Mouse (Mus musculus) limb, embryonic 11.5 days (tissue): ENCODE data around the gene Plekhh2. TPM values are rescaled to one million over a fixed set of nuclear protein-coding genes. Genes with fewer than 3 reads are reported as not detected.

Experiments
- ATAC-seq: fragments of 200-750 bp; cut with Nextera tagmentation; 2 replicates; pipeline ENCODE4 v1.8.0; 2017; ENCODE audit warnings: low read depth; ENCODE audit not compliant: insufficient number of reproducible peaks, low FRiP score, low TSS enrichment
- DNase-seq: peaks from one replicate; pipeline ENCODE4 v3.0.0-alpha.2; 2015; ENCODE audit warnings: low spot score
- H3K27ac ChIP-seq: fragments of 300-500 bp; sonication (generic); replicated peaks from 2 replicates; pipeline ENCODE4 v1.5.1; 2014; ENCODE audit warnings: low read depth, mild to moderate bottlenecking, low read length
- H3K27me3 ChIP-seq: fragments of 300-500 bp; sonication (generic); 2 replicates; pipeline ENCODE4 v1.6.1; 2014; ENCODE audit warnings: mild to moderate bottlenecking, low read length, mixed read lengths; ENCODE audit not compliant: control insufficient read depth, insufficient read depth
- H3K36me3 ChIP-seq: fragments of 300-500 bp; sonication (generic); 2 replicates; pipeline ENCODE4 v1.6.1; 2014; ENCODE audit warnings: mild to moderate bottlenecking, low read length, moderate library complexity, mixed read lengths; ENCODE audit not compliant: control insufficient read depth, insufficient read depth
- H3K4me1 ChIP-seq: fragments of 300-500 bp; sonication (generic); 2 replicates; pipeline ENCODE4 v1.6.1; 2014; ENCODE audit warnings: low read length, mixed read lengths; ENCODE audit not compliant: control insufficient read depth, insufficient read depth
- H3K4me2 ChIP-seq: fragments of 300-500 bp; sonication (generic); 2 replicates; pipeline ENCODE4 v1.6.1; 2014; ENCODE audit warnings: low read depth, mild to moderate bottlenecking, moderate library complexity; ENCODE audit not compliant: severe bottlenecking
- H3K4me3 ChIP-seq: fragments of 300-500 bp; sonication (generic); 2 replicates; pipeline ENCODE4 v1.5.1; 2014; ENCODE audit warnings: low read depth, low read length
- H3K9ac ChIP-seq: fragments of 300-500 bp; sonication (generic); 2 replicates; pipeline ENCODE4 v1.6.1; 2014; ENCODE audit warnings: mild to moderate bottlenecking, low read length
- H3K9me3 ChIP-seq: fragments of 300-500 bp; sonication (generic); 2 replicates; pipeline ENCODE4 v1.6.1; 2016; ENCODE audit warnings: low read length; ENCODE audit not compliant: control insufficient read depth
- WGBS: fragments of 180-500 bp; shearing (Covaris S2); extraction: QIAGEN DNeasy Blood & Tissue Kit; methylation state at CpG from one replicate; pipeline ENCODE4 v1.1.7; 2014; 5-methylcytosine and 5-hydroxymethylcytosine counted together
- polyA plus RNA-seq: library from polyadenylated mRNA; unstranded; fragments of >200 nt; fragmentation: Nextera tagmentation; extraction: Ambion mirVana; gene quantifications from 2 replicates; pipeline ENCODE4 v1.2.1, GENCODE M21; 2014

The Plekhh2 gene
- polyA plus RNA-seq, 1 experiment from 2014 or later, result 5.7 TPM

DNA sequence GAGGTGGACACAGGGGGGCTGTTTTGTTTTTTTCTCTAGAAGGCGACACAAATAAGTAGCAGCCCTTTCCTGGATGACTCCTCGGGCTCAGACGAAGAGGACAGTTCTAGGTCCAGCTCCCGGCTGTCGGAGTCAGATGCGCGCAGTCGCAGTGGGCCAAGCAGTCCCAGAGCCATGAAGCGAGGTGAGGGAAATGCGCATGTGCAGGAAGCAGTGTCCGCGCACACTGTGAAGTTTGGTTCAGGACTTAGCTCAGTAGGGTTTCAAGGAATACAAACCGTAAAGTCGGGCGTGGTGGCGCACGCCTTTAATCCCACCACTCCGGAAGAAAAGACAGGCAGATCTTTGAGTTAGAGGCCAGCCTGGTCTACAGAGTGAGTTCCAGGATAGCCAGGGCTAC is 59.9 kb downstream of the Plekhh2 start:
- no peak overlapping the region for H3K4me3 ChIP-seq
- H3K27ac ChIP-seq, result no peak overlapping the region
- WGBS, result 81% methylated on average over 18 of the region's 18 CpGs
- DNase-seq (peak; percentile 22), ATAC-seq (no peak)
- no peaks in the 10 kb centered on the region for H3K27me3 ChIP-seq
- no peaks in the 10 kb centered on the region for H3K4me1 ChIP-seq
- H3K4me2 ChIP-seq, result no peak overlapping the region
- H3K9ac ChIP-seq, result no peak overlapping the region
- no peaks in the 10 kb centered on the region for H3K36me3 ChIP-seq
- no peaks in the 10 kb centered on the region for H3K9me3 ChIP-seq

DNA sequence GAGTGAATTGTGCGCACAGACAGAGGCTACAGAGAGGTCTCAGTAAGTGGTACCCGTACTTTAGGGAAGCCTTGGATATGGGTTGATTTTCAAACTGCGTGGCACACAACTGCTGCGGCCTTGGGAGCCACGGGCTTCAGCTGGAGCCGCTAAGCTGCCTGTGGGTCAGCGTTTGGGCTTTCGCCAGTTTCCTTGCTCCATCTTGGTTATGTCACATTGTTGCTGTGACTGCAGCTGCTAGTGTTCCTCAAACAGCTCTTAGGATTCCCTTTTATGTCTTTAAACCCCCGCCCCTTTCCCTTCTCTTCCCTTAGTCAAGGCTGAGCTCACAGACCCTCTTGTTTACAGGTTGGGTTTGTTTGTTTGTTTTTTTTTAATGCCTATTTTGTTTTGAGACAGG is 61.6 kb downstream of the Plekhh2 start:
- Histone ChIP-seq H3K4me3 (no peak overlapping the region), H3K9ac (no peak overlapping the region), H3K27ac (no peak overlapping the region), H3K9me3 (no peaks in the 10 kb centered on the region), H3K27me3 (no peaks in the 10 kb centered on the region), H3K4me2 (no peak overlapping the region), H3K36me3 (no peaks in the 10 kb centered on the region), H3K4me1 (no peaks in the 10 kb centered on the region)
- 91% methylated on average over 9 of the region's 9 CpGs for WGBS
- peak; percentile 14 for DNase-seq
- no peak for ATAC-seq

DNA sequence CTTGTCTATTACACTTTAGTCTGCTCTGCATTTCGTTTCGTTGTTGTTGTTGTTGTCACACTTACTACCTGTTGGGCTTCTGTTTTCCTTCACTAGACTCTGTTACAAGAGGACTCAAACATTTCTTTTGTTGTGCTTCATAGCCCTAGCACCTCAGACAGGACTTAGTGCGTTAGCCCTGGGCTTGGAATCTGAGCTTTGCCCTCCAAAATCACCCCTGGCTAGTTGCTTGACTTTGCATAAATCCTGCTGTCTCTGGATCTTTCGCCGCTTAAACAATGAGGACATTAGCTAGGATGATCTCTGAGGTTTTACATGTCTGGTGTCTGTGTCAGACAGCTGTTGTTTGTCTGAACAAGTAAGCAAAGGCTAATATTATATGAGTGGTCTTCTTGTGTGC is 62.2 kb downstream of the Plekhh2 start:
- H3K4me1 ChIP-seq, result no peaks in the 10 kb centered on the region
- 84% methylated on average over 5 of the region's 5 CpGs for WGBS
- no peak overlapping the region for H3K9ac ChIP-seq
- H3K4me2 ChIP-seq, result no peak overlapping the region
- H3K4me3 ChIP-seq, result no peak overlapping the region
- no peaks in the 10 kb centered on the region for H3K36me3 ChIP-seq
- no peak for DNase-seq
- no peak for ATAC-seq
- H3K27me3 ChIP-seq, result no peaks in the 10 kb centered on the region
- no peak overlapping the region for H3K27ac ChIP-seq
- H3K9me3 ChIP-seq, result no peaks in the 10 kb centered on the region

- no peak for DNase-seq
- no peaks in the 10 kb centered on the region for H3K27me3 ChIP-seq
- H3K4me2 ChIP-seq, result no peak overlapping the region
- H3K36me3 ChIP-seq, result no peaks in the 10 kb centered on the region
- 89% methylated on average over 5 of the region's 5 CpGs for WGBS
- no peak overlapping the region for H3K27ac ChIP-seq
- no peaks in the 10 kb centered on the region for H3K9me3 ChIP-seq
- H3K4me3 ChIP-seq, result no peak overlapping the region
- H3K9ac ChIP-seq, result no peak overlapping the region
- no peaks in the 10 kb centered on the region for H3K4me1 ChIP-seq
- no peak for ATAC-seq
Observed at GRCm38 (mm10) chr17:84575108-84575507, 63.4 kb downstream of the Plekhh2 start.

- Histone ChIP-seq H3K4me1 (peaks cover 4% of the 10 kb centered on the region; the same call in 1 of the 2 replicates), H3K36me3 (no peaks in the 10 kb centered on the region), H3K9me3 (no peaks in the 10 kb centered on the region), H3K27me3 (no peaks in the 10 kb centered on the region), H3K27ac (no peak overlapping the region), H3K4me2 (no peak overlapping the region), H3K9ac (no peak overlapping the region), H3K4me3 (no peak overlapping the region)
- DNase-seq, result peak; percentile 18
- ATAC-seq, result no peak
- WGBS, result 85% methylated on average over 16 of the region's 16 CpGs
Observed at GRCm38 (mm10) chr17:84576621-84577293, 65.1 kb downstream of the Plekhh2 start.

- no peak overlapping the region for H3K4me3 ChIP-seq
- no peaks in the 10 kb centered on the region for H3K36me3 ChIP-seq
- H3K9ac ChIP-seq, result no peak overlapping the region
- DNase-seq (no peak), ATAC-seq (no peak)
- no peak overlapping the region for H3K4me2 ChIP-seq
- no peaks in the 10 kb centered on the region for H3K9me3 ChIP-seq
- H3K27me3 ChIP-seq, result no peaks in the 10 kb centered on the region
- WGBS, result 82% methylated on average over 8 of the region's 8 CpGs
- H3K4me1 ChIP-seq, result peaks cover 4% of the 10 kb centered on the region; the same call in 1 of the 2 replicates
- no peak overlapping the region for H3K27ac ChIP-seq
Observed at GRCm38 (mm10) chr17:84579249-84579648, 67.6 kb downstream of the Plekhh2 start.

GRCm38 (mm10) chr17:84579817-84580216 is 68.1 kb downstream of the Plekhh2 start:
- Histone ChIP-seq H3K4me2 (no peak overlapping the region), H3K9ac (no peak overlapping the region), H3K36me3 (no peaks in the 10 kb centered on the region), H3K27me3 (no peaks in the 10 kb centered on the region), H3K9me3 (no peaks in the 10 kb centered on the region), H3K4me1 (peaks cover 4% of the 10 kb centered on the region; the same call in 1 of the 2 replicates), H3K4me3 (no peak overlapping the region), H3K27ac (no peak overlapping the region)
- no peak for ATAC-seq
- 84% methylated on average over 10 of the region's 10 CpGs for WGBS
- peak; percentile 21 for DNase-seq

DNA sequence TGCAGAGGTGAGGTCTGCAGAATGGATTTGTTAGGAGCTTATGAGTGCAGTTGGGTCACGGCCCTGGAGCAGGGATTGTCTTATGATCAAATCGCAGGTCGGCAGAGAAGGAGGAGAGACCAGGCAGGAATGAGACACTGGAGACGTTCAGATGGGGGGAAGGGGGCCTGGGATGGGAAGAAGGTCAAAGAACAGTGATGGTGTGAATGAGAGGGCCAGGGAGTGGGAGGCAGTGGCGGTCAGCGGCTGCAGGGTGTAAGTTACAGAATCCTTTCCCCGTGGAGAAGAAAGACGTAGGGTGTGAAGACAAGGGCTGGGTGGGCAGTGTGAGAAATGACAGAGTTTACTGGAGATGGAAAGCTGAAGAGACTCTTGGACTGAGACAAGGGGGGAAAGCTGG is 69.1 kb downstream of the Plekhh2 start:
- no peak overlapping the region for H3K9ac ChIP-seq
- H3K4me3 ChIP-seq, result no peak overlapping the region
- WGBS, result 44% methylated on average over 8 of the region's 8 CpGs
- H3K27me3 ChIP-seq, result no peaks in the 10 kb centered on the region
- DNase-seq (peak; percentile 20), ATAC-seq (no peak)
- H3K4me2 ChIP-seq, result no peak overlapping the region
- H3K4me1 ChIP-seq, result peaks cover 4% of the 10 kb centered on the region; the same call in 1 of the 2 replicates
- H3K27ac ChIP-seq, result no peak overlapping the region
- H3K9me3 ChIP-seq, result no peaks in the 10 kb centered on the region
- no peaks in the 10 kb centered on the region for H3K36me3 ChIP-seq
